Mouse (Mus musculus) midbrain, embryonic 15.5 days (tissue): Measurements from ENCODE around the gene Fasn. TPM values are rescaled to one million over a fixed set of nuclear protein-coding genes. Genes with fewer than 3 reads are reported as not detected.
A peak's percentile ranks its signal among the peaks of the same experiment; 100 is the strongest.

Source experiments
- ATAC-seq: fragments of 200-750 bp; cut with Nextera tagmentation; replicated peaks from 2 replicates; pipeline ENCODE4 v1.8.0; 2017; ENCODE audit warnings: moderate TSS enrichment
- H3K27ac ChIP-seq: fragments of 300-500 bp; sonication (generic); 2 replicates; pipeline ENCODE4 v1.5.1; 2015; ENCODE audit warnings: mild to moderate bottlenecking, inconsistent platforms
- H3K27me3 ChIP-seq: fragments of 300-500 bp; sonication (generic); replicated peaks from 2 replicates; pipeline ENCODE4 v1.6.1; 2015; ENCODE audit warnings: inconsistent platforms
- H3K36me3 ChIP-seq: fragments of 300-500 bp; sonication (generic); replicated peaks from 2 replicates; pipeline ENCODE4 v1.6.1; 2015; ENCODE audit warnings: inconsistent platforms
- H3K4me1 ChIP-seq: fragments of 300-500 bp; sonication (generic); 2 replicates; pipeline ENCODE4 v1.6.1; 2015; ENCODE audit warnings: inconsistent platforms
- H3K4me2 ChIP-seq: fragments of 300-500 bp; sonication (generic); 2 replicates; pipeline ENCODE4 v1.6.1; 2015; ENCODE audit warnings: inconsistent platforms, mild to moderate bottlenecking, moderate library complexity
- H3K4me3 ChIP-seq: fragments of 300-500 bp; sonication (generic); 2 replicates; pipeline ENCODE4 v1.5.1; 2015; ENCODE audit warnings: mild to moderate bottlenecking, inconsistent platforms
- H3K9ac ChIP-seq: fragments of 300-500 bp; sonication (generic); 2 replicates; pipeline ENCODE4 v1.6.1; 2015; ENCODE audit warnings: mild to moderate bottlenecking, inconsistent platforms
- H3K9me3 ChIP-seq: fragments of 300-500 bp; sonication (generic); 2 replicates; pipeline ENCODE4 v1.6.1; 2016; ENCODE audit warnings: inconsistent platforms
- WGBS: fragments of 180-500 bp; shearing (Covaris S2); methylation state at CpG from one replicate; pipeline ENCODE4 v1.1.7; 2015; ENCODE audit warnings: mixed read lengths; 5-methylcytosine and 5-hydroxymethylcytosine counted together
- polyA plus RNA-seq: library from polyadenylated mRNA; unstranded; fragments of >200 nt; fragmentation: Nextera tagmentation; extraction: Ambion mirVana; gene quantifications from 2 replicates; pipeline ENCODE4 v1.2.1, GENCODE M21; 2015

Fasn gene
- polyA plus RNA-seq, 1 experiment from 2014 or later = 102 TPM

GRCm38 (mm10) chr11:120805375-120806298, 18.7 kb downstream of the Fasn start:
- H3K9me3 ChIP-seq = no peaks in the 10 kb centered on the region
- peaks cover 48% of the 10 kb centered on the region for H3K36me3 ChIP-seq
- no peak overlapping the region for H3K9ac ChIP-seq
- no peak overlapping the region for H3K4me2 ChIP-seq
- no peak for ATAC-seq
- no peaks in the 10 kb centered on the region for H3K27me3 ChIP-seq
- H3K27ac ChIP-seq = no peak overlapping the region
- H3K4me1 ChIP-seq = no peaks in the 10 kb centered on the region
- no peak overlapping the region for H3K4me3 ChIP-seq
- 88% methylated on average over 7 of the region's 7 CpGs for WGBS

DNA sequence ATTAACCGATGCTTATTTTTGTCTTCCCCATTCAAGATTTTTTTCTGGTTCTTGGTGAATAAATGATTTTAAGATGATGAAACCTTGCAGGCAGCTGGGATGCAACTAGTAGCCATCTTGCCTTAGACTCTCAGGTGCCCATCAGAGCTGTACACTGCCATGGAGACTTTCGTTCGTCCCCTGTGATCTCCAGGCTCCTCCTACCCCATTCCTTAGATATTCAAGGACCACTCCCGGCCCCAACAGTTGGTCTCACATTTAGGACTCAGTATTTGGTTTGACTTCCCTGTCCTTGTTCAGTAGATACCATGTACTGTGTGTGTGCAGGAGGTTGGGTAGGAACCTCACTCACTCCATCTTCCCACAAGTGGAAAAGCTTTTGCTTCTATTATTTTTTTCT, 19.6 kb downstream of the Fasn start:
- peaks cover 6% of the 10 kb centered on the region for H3K4me1 ChIP-seq
- ATAC-seq = no peak
- no peak overlapping the region for H3K4me3 ChIP-seq
- no peaks in the 10 kb centered on the region for H3K27me3 ChIP-seq
- WGBS = 78% methylated on average over 4 of the region's 4 CpGs
- H3K9me3 ChIP-seq = no peaks in the 10 kb centered on the region
- no peak overlapping the region for H3K4me2 ChIP-seq
- no peak overlapping the region for H3K9ac ChIP-seq
- H3K27ac ChIP-seq = no peak overlapping the region
- peaks cover 39% of the 10 kb centered on the region for H3K36me3 ChIP-seq

- Histone ChIP-seq H3K4me2 (no peak overlapping the region), H3K4me3 (no peak overlapping the region), H3K9me3 (no peaks in the 10 kb centered on the region), H3K9ac (no peak overlapping the region), H3K27ac (no peak overlapping the region), H3K36me3 (peaks cover 34% of the 10 kb centered on the region), H3K27me3 (no peaks in the 10 kb centered on the region), H3K4me1 (peaks cover 6% of the 10 kb centered on the region)
- no peak for ATAC-seq
- 79% methylated on average over 7 of the region's 7 CpGs for WGBS
Observed at GRCm38 (mm10) chr11:120804274-120804673, 20.1 kb downstream of the Fasn start.

GRCm38 (mm10) chr11:120800061-120800904, 24.1 kb downstream of the Fasn start:
- ATAC-seq = 0 out of 2 replicates have a peak, but pooled peaks have one; percentile 41
- H3K9me3 ChIP-seq = no peaks in the 10 kb centered on the region
- H3K27ac ChIP-seq = 0 out of 2 replicates have a peak overlapping the region, but pooled peaks have one; percentile 40
- WGBS = 14% methylated on average over 10 of the region's 10 CpGs
- peak overlapping the region; percentile 27; the same call in 1 of the 2 replicates for H3K9ac ChIP-seq
- no peak overlapping the region for H3K4me3 ChIP-seq
- 0 out of 2 replicates have a peak overlapping the region, but pooled peaks have one; percentile 14 for H3K4me2 ChIP-seq
- peaks cover 19% of the 10 kb centered on the region for H3K4me1 ChIP-seq
- H3K27me3 ChIP-seq = no peaks in the 10 kb centered on the region
- H3K36me3 ChIP-seq = no peaks in the 10 kb centered on the region

GRCm38 (mm10) chr11:120799316-120799890, 24.9 kb downstream of the Fasn start:
- ATAC-seq = no peak
- H3K4me1 ChIP-seq = peaks cover 27% of the 10 kb centered on the region
- no peak overlapping the region for H3K4me2 ChIP-seq
- no peak overlapping the region for H3K4me3 ChIP-seq
- H3K9me3 ChIP-seq = no peaks in the 10 kb centered on the region
- WGBS = 76% methylated on average over 6 of the region's 6 CpGs
- H3K27ac ChIP-seq = 0 out of 2 replicates have a peak overlapping the region, but pooled peaks have one; percentile 40
- no peak overlapping the region for H3K9ac ChIP-seq
- no peaks in the 10 kb centered on the region for H3K27me3 ChIP-seq
- H3K36me3 ChIP-seq = no peaks in the 10 kb centered on the region

DNA sequence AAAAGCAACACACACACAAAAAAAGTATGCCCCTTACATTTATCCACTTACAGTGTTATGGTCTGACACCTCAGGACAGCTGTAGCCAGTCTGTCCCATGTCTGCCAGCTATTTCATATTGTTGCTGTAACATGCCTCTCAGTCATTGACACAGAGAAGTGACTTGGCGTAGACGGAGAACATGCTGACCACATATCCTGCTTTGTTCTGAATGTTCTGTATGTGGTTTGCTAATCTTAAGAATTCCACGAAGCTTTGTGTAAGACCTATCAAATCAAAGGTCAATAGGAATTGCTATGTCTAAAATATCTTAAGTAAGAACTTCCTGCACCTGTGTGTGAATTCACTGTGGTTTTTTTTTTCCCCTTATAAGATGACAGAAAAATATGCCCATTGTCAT, 26.1 kb downstream of the Fasn start:
- WGBS = 86% methylated on average over 3 of the region's 3 CpGs
- H3K9ac ChIP-seq = no peak overlapping the region
- H3K9me3 ChIP-seq = no peaks in the 10 kb centered on the region
- ATAC-seq = no peak
- H3K4me3 ChIP-seq = no peak overlapping the region
- no peaks in the 10 kb centered on the region for H3K27me3 ChIP-seq
- H3K36me3 ChIP-seq = 0 out of 2 replicates have a peak, but pooled peaks cover 8% of the 10 kb centered on the region
- H3K27ac ChIP-seq = no peak overlapping the region
- peaks cover 27% of the 10 kb centered on the region for H3K4me1 ChIP-seq
- no peak overlapping the region for H3K4me2 ChIP-seq

GRCm38 (mm10) chr11:120796614-120796946, 27.8 kb downstream of the Fasn start:
- H3K9ac ChIP-seq = peak overlapping the region; percentile 21; the same call in 1 of the 2 replicates
- peak; percentile 41; the same call in 1 of the 2 replicates for ATAC-seq
- H3K4me3 ChIP-seq = peak overlapping the region; percentile 94
- peaks cover 24% of the 10 kb centered on the region; the same call in 1 of the 2 replicates for H3K36me3 ChIP-seq
- no peaks in the 10 kb centered on the region for H3K27me3 ChIP-seq
- peaks cover 27% of the 10 kb centered on the region for H3K4me1 ChIP-seq
- H3K27ac ChIP-seq = peak overlapping the region; percentile 87
- H3K4me2 ChIP-seq = peak overlapping the region; percentile 98
- H3K9me3 ChIP-seq = no peaks in the 10 kb centered on the region
- WGBS = 23% methylated on average over 8 of the region's 8 CpGs

GRCm38 (mm10) chr11:120795756-120796613, 28.4 kb downstream of the Fasn start, which contains the start of gene Dus1l:
Gene Dus1l (minus strand): TSS chr11:120796403.
- H3K9me3 ChIP-seq = no peaks in the 10 kb centered on the region
- no peaks in the 10 kb centered on the region for H3K27me3 ChIP-seq
- H3K9ac ChIP-seq = peak within 1 kb of the TSS; percentile 83
- peak within 1 kb of the TSS; percentile 98 for H3K4me2 ChIP-seq
- H3K27ac ChIP-seq = peak within 1 kb of the TSS; percentile 87
- peak; percentile 87 for ATAC-seq
- peak within 1 kb of the TSS; percentile 94 for H3K4me3 ChIP-seq
- peaks cover 27% of the 10 kb centered on the region for H3K4me1 ChIP-seq
- H3K36me3 ChIP-seq = peaks cover 28% of the 10 kb centered on the region; the same call in 1 of the 2 replicates
- WGBS = 2% methylated on average over 59 of the region's 59 CpGs

GRCm38 (mm10) chr11:120792652-120793051, 31.7 kb downstream of the Fasn start:
- peaks cover 21% of the 10 kb centered on the region for H3K4me1 ChIP-seq
- no peak for ATAC-seq
- 96% methylated on average over 9 of the region's 9 CpGs for WGBS
- H3K4me3 ChIP-seq = no peak overlapping the region
- no peak overlapping the region for H3K4me2 ChIP-seq
- H3K9me3 ChIP-seq = no peaks in the 10 kb centered on the region
- peaks cover 51% of the 10 kb centered on the region for H3K36me3 ChIP-seq
- no peak overlapping the region for H3K9ac ChIP-seq
- H3K27me3 ChIP-seq = no peaks in the 10 kb centered on the region
- H3K27ac ChIP-seq = no peak overlapping the region

DNA sequence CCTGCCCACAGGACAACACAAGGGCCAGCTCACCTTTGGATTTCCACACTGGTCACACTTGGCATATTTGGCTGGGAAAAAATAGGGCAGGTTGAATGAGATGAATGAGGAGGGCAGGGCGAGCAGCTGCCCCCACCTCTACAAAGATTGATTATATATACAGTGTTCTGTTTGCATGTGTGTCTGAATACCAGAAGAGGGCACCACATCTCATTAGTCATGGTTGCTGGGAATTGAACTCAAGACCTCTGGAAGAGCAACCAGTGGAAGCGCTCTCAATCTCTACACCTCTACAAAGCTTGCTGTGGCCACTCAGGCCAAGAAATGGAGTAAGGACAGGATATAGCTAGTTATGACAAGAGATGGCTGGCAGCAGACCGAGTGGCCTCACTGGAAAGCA, 34.5 kb downstream of the Fasn start:
- Histone ChIP-seq H3K27me3 (no peaks in the 10 kb centered on the region), H3K4me1 (peaks cover 17% of the 10 kb centered on the region), H3K36me3 (peaks cover 55% of the 10 kb centered on the region), H3K9me3 (no peaks in the 10 kb centered on the region), H3K4me2 (no peak overlapping the region), H3K27ac (no peak overlapping the region), H3K9ac (no peak overlapping the region), H3K4me3 (no peak overlapping the region)
- no peak for ATAC-seq
- 89% methylated on average over 3 of the region's 3 CpGs for WGBS

GRCm38 (mm10) chr11:120789355-120789754, 35.0 kb downstream of the Fasn start:
- no peak for ATAC-seq
- H3K4me1 ChIP-seq = peaks cover 14% of the 10 kb centered on the region
- H3K9me3 ChIP-seq = no peaks in the 10 kb centered on the region
- 91% methylated on average over 4 of the region's 4 CpGs for WGBS
- no peak overlapping the region for H3K4me3 ChIP-seq
- no peak overlapping the region for H3K9ac ChIP-seq
- no peak overlapping the region for H3K27ac ChIP-seq
- no peaks in the 10 kb centered on the region for H3K27me3 ChIP-seq
- peaks cover 55% of the 10 kb centered on the region for H3K36me3 ChIP-seq
- no peak overlapping the region for H3K4me2 ChIP-seq
